Mouse (Mus musculus): ENCODE data around the gene Sh3bgrl3.
"Not testable (repeated sequence)": the region's sequence is repeated elsewhere in the genome, so short reads cannot be mapped to it uniquely, and the experiment has no call there.

The Sh3bgrl3 gene

DNA sequence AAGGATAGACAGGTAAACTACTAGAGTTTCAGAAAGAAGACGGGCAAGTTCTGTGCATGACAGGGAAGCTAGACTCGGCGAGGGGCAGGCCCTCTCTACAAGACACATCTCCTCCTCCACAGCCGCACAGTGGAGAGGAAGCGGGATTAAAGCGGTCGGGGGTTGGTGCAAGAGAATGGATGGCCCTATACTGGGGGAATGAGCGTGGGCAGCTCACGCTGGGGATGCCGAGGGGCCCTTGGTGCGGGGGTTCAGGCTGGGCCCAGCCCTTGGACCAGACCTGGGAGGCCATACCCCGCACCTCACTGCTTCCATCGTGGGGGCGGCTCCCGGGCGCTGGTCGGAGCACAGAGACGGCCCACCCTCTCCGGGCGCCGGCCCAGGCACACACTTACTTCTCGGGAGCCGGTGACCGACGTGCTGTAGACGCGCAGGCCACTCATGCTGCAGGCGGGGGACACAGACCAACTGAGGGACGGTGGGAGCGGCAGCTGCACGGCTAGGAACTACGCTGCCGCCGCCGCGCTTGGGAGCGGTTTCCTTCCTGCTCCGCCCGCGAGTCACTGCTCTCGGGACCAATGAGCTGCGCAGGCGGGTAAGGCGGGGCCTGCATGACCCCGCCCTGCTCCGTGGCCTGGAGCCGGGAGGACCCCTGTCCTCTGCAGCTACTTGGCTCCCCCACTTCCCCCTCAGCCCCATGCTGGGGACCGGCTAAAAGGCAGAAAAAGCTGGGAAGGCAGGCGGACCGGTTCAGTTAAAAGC is at the start of gene Sh3bgrl3:
TSS of gene Sh3bgrl3 (minus strand) at position 569 of the 762 bp plus-strand sequence.
- DNase-seq, result peak; percentile 84 to 89

DNA sequence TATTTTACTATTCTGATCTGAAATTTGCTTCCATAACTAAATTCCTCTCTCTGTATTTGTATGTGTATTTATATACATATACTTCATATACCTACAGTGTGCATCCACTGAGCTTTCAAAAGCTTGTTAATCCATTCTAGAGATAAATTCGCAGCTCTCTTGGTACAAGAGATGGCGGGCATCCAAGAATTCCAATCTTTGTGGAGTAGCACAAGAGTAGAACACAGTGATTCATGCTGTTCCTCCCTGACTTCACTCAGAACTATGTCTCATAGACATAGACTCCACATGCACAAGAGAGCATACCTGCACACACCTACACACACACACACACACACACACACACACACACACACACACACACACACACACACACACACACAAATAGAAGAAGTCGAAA is 43.8 kb upstream of the Sh3bgrl3 start:
- DNase-seq, result no peak

DNA sequence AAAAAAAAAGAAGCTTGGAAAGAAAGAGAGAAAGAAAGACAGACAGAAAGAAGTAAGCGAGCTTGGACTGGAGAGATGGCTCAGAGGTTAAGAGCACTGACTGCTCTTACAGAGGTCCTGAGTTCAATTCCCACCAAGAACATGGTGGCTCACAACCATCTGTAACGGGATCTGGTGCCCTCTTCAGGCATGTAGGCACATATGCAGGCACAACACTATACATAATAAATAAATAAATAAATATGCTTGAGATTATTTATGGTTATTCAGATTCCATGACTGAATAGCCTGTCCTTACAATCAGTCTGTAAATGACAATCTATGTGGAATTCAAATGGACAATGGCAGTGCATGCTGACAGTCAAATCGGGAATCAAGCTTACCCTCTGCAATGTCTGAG is 38.3 kb upstream of the Sh3bgrl3 start:
- no peak for DNase-seq

DNA sequence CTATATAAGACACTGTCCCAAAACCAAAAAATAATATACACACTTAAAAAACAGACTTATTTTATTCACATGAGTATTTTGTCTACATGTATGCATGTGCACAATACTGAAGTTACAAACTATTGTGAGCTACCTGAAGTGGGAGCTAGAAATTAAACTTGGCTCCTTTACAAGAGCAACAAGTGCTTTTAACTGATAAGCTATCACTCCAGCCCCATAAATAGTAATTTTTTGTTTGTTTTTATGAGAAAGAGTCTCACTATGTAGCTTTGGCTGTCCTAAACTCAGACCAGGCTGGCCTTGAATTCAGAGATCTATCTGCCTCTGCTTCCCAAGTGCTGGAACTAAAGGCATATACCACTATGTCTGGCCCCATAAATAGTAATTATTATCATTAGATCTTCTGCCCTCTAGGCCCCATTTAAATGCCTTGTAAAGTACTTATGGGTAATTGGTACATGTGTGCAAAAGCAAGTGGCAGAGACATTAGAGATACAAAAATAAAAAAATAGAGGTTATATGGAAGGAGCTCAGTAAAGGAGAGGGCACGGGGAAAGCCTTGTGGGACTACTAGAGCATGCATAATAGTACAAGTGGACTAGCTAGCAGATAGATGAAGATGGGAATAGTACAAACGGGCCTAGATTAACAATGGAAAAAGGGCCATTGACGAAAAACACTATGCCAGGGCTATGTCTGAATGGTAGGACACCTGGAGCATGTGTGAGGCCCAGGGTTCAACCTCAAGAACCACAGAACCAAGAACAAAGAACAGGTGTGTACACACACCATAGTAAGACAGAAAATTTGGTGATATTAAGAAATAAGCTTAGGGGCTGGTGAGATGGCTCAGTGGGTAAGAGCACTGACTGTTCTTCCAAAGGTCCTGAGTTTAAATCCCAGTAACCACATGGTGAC is 37.2 kb upstream of the Sh3bgrl3 start:
- DNase-seq, result no peak

DNA sequence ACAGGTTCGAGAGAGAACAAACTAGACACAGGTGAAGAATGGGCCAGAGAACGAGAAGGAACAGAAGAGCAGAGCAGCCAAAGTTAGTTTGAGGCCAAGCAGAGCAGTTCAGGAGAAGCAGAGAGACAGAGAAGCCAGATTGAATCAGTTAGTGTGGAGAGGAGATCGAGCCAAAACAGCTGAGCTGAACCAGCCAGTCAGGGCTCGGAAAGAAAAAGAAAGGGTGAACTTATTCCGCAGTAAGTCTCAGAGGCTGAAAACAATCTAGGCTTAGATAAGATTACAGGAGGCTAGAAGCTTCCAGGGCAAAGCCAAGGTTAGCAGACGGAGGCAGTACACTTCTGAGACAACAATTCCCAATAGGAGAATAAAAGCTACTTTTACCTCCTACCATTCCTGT is 36.4 kb upstream of the Sh3bgrl3 start:
- no peak for DNase-seq

DNA sequence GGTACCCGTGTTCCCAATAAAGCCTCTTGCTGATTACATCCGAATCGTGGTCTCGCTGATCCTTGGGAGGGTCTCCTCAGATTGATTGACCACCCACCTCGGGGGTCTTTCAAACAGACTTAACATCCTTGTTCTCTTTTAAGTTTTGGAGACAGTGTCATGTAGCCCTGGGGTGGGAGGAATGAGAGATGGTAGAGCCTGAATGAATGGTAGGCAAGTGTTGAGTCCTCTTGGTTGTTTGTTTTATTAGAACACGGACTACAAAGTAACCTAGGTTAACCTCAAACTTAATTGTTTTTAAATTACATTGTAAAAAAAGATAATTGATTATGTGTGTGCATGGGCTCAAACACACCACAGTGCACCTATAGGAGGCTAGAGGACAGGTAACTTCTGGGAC is 36.0 kb upstream of the Sh3bgrl3 start:
- no peak for DNase-seq

DNA sequence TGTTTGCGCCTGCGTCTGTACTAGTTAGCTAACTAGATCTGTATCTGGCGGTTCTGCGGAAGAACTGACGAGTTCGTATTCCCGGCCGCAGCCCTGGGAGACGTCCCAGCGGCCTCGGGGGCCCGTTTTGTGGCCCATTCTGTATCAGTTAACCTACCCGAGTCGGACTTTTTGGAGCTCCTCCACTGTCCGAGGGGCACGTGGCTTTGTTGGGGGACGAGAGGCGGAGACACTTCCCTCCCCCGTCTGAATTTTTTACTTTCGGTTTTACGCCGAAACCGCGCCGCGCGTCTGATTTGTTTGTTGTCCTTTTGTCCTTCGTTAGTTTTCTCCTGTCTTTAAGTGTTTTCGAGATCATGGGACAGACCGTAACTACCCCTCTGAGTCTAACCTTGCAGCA is 31.5 kb upstream of the Sh3bgrl3 start:
- DNase-seq, result peak; percentile 43 to 48

DNA sequence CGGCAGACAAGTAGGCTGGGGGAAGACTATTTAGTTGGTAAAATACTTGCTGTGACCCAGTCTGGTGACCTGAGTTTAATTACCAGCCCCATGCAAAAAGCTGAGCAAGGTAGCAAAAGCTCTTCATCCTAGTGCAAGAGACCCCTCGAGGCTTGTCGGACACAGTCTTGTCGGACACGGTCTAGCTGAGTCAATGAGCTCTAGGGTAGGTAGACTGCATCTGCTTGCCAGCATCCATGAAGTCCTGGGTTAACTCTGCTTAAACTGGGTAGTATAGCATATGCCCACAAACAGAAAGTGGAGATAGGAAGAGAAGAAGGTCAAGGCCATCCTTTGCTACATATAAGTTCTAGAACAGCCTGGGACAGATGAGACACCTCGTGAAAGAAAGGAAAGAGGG is 30.2 kb upstream of the Sh3bgrl3 start:
- no peak for DNase-seq

DNA sequence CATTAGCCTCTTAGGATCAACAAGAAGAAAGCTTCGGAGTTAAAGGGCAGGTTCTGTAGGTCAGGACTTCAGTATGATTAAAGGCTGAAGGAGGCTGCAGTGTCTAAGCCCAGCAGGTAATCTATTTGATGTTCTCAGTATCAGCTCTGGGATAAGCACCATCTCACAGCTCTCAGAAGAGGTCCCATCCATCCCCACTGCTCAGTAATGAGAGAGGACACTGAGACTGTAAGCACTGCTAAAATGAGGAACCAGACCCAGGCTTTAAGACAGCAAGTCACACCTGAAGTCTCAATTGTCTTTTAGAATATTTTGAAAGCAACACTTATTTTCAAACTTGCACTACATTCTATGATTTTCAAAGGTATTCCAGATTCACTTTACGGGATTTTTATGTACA is 29.0 kb upstream of the Sh3bgrl3 start:
- DNase-seq, result no peak

DNA sequence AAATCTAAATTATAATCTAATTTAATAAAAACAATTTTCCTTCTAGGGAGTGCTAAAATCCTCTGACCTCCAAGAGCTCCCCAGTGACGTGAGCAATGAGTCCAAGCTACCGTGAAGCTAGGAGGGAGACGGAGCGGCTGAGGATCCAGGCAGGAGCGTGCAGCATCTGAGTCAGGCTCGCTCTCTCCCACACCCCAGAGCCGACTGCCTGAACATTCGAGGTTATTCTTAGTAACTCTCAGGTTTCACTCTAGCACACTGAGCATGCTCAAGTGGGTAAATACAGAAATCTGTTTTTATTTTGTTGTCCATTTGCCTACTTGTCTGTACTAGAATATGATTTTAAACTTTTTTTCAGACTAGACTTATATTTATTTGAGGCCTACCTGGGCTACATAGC is 28.2 kb upstream of the Sh3bgrl3 start:
- no peak for DNase-seq

DNA sequence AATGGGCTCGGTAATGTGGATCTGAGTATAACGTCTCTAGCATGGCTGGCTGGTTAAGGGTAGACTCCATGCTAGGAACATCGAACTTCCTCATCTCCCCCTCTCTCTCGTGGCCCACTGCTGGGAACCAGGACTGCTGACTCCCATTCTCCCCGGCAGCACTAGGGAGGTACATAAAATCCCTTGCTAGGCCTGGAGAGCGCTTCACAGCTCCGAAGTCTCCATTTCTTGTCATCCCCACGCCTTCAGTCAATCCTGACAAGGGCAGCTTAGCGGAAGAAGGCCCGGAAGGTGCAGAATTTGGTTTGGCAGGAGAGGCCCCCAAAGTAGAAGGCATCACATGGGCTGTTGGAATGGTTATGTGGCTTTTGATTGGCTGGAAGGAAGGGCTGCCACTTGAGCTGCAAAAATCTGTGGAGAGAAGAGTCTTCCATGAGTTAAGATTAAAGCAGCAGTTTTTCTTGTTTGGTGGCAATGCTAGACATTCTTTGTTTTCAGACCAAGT is 27.4 kb upstream of the Sh3bgrl3 start:
- no peak for DNase-seq

DNA sequence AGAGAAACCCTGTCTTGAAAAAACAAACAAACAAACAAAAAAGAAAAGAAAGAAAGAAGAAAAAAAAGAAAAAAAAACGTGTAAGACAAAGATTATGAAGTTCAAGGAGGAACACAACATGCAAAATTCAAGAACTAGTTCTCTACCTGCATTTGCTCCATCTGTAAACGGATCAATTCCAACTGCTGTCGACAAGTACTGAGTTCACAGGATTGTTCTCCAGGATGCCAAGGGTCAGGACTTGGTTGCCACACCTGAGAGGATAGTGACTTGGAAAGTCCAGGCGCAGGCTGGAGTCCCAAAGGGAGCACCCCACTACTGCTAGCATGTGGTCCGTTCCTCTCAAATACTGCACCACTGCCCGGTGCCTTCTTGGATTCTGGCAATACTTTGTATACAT is 26.9 kb upstream of the Sh3bgrl3 start:
- DNase-seq, result no peak

DNA sequence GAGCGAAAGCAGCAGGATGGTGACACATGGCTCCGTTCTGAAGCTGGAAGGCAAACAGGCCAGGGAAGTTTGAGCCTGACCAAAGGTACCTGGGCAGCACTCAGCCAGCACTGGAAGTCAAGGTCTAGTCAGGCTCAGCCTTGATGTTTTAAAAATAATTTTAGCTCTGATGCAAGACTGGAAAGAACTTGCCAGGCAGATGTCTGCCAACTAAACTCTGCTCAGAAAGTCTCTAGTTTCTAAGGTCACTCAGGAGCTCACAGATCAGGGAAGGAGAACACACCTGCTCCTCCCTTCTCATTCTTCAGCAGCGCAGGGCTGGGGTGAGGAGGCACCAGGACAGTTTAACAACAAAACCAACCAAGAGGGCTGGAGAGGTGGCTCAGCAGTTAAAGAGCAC is 25.8 kb upstream of the Sh3bgrl3 start:
- no peak for DNase-seq

DNA sequence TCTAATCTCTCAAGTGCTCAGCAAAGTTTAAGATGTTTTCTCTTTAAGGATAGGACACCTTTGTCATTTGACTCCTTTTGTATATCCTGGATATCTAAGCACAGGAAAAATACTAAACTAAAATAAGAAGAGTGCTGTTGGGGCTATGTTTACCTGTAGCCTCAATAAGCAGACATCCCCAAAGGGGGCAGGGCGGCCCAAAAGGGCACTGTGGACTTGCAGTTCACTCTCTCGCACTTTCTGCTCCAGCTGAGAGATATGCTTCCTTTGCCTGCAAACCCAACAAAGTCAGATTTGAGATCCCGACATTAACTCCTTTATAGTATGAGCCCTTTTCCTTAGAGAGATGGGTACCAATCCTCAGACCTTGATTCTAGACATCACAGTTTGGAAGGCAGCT is 25.1 kb upstream of the Sh3bgrl3 start:
- no peak for DNase-seq

DNA sequence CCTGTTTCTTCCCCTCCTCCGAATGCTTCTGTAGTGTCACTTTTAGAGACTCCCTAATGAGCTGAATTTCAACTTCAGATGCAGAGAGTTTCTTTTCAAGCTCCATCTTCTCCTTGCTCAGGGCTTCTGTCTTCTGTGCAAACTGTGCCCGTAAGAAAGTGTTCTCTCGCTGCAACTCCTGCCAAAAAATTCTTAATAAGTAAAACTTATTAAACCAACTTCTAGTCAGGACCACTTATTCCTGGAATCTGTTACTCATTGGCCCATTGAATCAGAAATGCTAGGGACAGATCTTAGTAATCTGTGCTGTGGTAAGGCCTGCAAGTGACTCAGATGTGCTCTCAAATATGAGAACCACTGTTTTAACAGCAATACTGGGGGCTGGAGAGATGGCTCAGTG is 23.5 kb upstream of the Sh3bgrl3 start:
- DNase-seq, result no peak

DNA sequence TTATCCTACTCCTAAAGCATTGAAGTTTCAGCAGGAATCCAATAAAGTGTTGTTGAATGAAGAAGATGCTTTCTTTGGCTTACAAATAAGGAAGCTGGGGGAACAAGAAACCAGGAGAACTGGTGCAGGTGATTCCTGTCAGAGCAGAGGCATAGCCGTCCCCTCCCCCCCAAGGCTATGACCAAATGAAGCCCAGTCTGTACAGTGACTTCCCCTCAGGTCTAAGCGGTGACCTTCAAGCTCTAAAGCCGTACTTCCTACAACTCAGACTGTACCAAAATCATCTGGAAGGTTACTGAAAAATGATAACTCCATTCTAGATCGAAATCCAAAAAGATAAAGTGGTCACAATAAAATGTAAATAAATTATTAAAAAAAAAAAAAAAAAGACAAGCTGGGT is 20.8 kb upstream of the Sh3bgrl3 start:
- no peak for DNase-seq

DNA sequence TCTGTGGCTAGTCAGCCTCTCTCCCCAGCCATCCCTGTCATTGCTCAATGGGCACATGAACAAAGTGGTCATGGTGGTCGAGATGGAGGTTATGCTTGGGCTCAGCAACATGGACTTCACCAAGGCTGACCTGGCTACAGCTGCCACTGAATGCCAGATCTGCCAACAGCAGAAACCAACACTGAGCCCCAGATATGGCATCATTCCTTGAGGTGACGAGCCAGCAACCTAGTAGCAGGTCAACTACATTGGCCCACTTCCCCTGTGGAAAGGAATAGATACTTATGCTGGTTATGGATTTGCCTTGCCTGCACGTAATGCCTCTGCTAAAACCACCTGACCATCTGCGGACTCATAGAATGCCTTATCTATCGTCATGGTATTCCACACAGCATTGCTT is 15.7 kb upstream of the Sh3bgrl3 start:
- not testable (repeated sequence) for DNase-seq

DNA sequence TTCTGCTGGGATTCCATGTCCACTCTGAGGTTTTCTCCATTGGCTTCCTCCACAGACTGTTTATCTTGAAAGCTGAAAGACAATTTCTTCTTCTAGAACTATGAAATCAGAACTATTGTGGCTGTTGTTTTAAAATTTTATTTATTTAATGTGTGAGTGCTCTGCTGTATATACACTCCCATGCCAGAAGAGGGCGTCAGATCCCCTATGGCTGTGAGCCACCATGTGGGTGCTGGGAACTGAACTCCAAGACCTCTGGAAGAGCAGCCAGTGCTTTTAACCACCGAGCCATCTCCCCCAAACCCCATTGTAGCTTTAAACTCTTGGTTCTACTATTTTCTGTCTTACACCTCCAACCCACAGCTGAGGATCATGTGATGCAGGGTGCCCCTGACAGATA is 10.3 kb upstream of the Sh3bgrl3 start:
- DNase-seq, result no peak

DNA sequence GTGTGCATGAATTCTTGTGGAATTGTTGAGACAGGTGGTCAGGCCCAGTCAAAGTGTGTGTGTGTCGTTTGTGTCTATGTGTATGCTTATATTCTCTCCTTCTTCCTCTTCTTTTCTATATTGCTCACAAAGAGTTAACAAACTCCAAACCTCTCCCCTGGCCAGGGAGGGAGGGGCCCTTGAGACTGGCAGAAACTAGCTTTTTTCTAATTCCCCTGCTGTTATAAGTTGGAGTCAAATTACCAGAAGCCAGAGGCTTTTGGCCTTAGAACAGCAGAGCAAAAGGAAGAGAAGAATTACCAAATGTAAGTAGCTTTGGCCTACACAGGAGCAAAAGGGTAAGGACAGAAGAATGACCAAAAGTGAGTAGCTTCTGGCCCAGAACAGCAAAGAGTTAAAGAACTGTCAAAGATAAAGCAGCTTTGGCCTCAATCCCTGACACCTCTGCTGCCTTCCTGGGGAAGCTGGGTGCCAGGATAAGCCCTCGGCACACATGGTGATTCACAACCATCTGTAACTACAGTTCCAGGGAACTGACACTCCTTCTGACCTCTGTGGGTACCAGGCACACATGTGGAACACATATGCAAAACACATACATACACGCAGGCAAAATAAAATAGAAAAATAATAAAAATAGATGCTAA is 7.8 kb upstream of the Sh3bgrl3 start:
- DNase-seq, result no peak

DNA sequence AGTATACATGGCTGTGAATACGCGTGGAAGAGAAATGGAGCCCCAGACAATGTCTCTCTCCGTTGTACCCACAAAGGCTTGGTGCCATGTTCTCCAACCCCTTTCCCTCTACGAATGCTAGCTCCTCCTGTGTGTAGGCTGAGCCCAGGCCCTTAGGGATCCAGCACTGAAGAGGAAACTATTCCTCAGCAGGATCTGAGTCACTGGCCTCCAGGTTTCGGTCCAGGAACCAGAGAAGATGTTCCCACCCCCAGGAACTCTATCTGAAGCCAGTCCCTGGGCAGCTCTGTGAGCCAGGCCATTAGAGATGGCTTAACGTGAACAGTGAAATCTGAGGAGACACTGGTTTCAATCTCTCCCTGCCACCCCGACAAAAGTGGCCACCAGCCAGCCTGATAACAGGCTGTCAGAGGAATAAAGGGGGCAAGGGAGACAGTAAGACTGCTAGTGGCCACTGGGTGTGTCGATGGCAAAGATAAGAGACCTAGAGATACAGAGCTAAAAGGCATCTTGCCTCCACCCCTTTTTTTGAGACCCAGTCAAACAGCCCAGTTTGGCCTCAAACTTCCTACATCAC is 4.0 kb upstream of the Sh3bgrl3 start:
- DNase-seq, result no peak

DNA sequence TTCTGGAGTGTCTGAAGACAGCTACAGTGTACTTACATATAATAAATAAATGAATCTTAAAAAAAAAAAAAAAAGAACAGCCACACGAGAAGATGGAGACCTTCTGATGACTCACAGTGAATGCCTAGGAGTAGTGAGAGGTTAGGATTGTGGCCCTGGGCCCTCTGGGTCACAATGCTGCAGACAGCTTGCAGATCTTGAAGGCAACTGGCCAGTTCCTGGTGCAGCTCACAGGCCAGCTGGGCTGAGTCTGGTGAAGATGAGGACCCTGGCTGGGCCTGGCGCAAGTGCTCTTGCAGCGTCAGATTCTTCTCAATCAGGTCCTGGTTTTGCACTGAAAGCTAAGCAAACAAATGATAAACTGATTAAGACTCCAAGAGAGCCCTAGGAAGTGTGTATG is 3.5 kb upstream of the Sh3bgrl3 start:
- no peak for DNase-seq

DNA sequence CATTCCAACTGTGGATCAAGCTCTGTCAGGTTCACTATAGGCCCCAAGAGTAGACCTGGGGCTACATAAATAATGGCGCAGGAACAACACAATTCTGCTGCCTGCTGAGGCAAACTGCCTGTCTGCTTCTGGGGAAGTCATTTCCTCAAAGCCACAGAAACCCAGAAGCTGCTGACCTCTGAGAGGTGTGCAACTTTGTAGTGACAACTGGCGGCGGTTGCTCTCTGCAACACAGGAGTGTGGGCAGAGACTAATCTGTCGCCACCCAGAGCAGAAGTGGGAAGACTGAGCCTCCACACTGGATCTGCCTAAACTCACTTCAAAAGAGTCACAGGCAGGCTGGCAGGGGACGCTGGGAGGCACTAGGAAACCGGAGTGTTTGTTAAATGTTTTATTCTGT is 893 bp upstream of the Sh3bgrl3 start:
- DNase-seq, result no peak

DNA sequence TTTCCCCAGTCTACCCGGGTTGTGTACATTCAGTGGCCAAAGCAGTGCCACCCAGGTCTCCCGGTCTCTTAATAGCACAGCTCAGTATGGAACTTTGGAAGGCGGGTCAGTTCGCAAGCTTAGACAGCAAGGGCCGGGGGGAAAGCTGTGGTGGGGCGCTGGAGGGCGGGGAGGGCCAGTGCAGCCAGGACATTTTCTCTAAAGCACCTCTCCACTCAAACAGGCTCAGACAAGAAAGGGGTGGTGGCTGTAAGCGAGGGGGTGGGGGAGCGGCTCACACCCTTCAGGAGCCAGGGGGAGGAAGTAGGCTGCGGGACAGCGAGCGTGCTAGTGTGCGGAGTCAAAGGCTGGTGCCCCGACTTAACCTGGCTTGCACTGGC is 384 bp upstream of the Sh3bgrl3 start:
- peak in 1 of 2 experiments; percentile 22 for DNase-seq

Data from cerebellum, postnatal 25 days (tissue).